Mouse (Mus musculus): ENCODE results near the gene Efcab5.
"Not testable (repeated sequence)": the region's sequence is repeated elsewhere in the genome, so short reads cannot be mapped to it uniquely, and the experiment has no call there.

Efcab5 gene

GRCm38 (mm10) chr11:77179771-77180170 lies 9.0 kb downstream of the Efcab5 start:
- DNase-seq (ENCODE audit: low spot score): no peak

DNA sequence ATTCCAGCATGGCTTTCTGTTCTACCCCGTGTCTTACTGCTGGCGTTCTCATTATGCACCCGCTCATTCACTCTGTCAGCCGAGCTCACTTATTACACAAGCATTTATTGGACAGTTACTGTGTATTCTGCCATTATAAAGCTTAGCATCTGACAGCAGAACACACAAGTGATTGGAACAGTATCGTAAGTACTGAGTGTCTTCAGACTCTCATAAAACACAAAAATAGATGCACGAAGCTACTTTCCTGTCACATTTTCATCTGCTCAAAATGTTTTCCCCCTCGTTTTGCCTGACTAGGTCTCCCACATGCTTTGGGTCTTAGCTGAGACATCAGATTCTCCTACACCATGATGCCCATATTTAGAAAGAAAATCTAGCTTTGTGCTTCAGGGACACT lies 14.2 kb downstream of the Efcab5 start:
- DNase-seq (ENCODE audit: low spot score): no peak

DNA sequence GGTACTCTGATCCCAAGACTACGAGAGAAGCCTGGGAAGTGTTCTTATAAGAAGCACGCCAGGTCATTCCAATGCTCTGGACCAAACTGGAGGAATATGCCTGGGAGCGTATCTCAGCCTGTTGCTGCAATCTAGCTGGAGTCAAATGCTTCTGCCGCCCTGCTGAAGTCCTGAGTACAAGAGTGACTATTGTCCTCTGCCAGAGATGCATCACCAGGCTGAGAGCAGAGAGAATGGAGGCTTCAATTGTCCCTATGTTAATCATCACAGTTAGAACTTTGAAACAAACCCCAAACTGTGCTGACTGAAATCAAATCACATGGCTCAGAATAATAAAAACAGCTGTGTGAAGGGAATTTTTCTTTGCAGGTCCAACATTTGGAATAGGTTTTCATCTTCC lies 15.0 kb downstream of the Efcab5 start:
- DNase-seq (ENCODE audit: low spot score): no peak

DNA sequence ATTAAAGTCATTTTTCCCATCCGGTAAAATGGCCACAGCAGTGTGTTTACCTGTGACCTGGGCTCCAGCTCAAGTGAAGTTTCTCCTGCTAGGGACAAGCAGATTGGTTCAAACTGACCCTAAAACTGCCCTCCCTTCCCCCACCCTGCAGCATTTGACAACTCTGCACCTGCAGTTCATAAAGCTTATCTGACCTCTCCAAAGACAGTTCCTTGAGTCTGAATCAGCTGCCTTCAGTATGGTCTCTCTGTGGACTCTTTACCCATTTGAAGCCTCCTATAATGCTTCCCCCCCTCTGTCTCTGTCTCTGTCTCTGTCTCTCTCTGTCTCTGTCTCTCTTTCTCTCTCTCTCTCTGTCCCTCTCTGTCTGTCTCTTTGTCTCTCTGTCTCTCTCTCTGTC lies 28.0 kb downstream of the Efcab5 start:
- no peak for DNase-seq (ENCODE audit: low spot score)

- no peak for DNase-seq (ENCODE audit: low spot score)
Measured at GRCm38 (mm10) chr11:77160341-77160740, 28.4 kb downstream of the Efcab5 start.

DNA sequence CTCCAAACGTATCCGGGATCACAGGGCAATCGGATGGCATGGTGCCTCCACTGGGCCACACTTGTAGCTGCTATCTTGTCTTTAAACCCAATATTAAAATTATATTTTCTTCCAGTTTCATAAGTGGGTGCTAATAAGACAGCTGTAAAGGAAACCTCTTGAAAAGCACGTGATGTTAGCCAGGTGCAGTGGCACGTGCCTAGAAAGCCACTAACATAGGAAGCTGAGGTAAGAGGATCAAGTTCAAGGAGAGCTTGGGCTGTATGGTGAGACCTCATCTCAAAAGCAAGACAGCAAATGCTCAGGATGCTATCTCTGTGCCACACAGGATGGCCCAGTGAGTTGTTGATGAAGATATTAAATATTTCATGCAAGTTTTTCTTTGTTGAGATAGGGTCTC lies 34.6 kb downstream of the Efcab5 start:
- no peak for DNase-seq (ENCODE audit: low spot score)

DNA sequence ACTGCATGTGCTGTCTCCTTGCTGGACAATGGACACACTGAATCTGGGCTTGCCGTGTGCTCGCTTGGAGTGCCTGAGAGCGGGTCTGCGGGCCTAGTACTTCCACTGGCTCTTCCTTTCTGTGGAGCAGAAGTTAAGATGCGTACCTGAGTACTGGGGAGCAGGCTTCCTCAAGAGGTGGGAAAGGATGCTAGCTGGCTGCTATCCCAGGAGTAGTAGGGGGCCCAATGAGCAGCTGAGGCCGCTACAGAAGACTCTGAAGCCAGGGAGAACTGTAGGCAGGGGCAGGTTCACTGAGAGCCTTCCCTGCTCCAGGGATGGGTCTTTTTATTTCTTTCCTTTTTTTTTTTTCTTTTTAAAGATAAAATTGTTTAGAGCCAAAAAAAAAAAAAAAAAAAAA lies 38.0 kb downstream of the Efcab5 start:
- DNase-seq (ENCODE audit: low spot score): no peak

DNA sequence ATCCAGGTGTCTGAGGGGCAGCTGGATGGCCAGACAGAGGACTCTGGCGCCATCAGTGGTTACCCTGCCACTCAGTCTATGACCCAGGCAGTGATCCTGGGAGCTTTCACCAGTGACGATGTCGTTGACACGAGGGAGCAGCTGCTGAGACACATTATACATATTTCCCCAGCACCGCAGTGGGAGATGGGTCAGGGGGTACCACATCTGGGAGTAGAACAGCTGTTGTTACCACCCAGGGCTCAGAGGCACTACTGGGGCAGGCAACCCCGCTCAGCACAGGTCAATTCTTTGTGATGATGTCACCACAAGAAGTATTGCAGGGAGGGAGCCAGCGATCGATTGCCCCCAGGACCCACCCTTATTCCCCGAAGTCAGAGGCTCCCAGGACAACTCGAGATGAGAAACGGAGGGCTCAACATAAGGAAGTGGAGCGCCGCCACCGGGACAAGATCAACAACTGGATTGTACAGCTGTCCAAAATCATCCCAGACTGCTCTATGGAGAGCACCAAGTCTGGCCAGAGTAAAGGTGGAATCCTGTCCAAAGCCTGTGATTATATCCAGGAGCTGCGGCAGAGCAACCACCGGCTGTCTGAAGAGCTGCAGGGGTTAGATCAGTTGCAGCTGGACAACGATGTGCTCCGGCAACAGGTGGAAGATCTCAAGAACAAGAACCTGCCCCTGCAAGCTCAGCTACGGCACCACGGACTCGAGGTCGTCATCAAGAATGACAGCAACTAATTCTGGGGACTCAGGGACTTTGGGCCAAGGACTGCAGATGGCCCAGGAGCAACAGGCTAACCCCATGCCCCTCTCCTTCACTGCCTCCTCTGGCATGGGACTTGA lies 38.8 kb downstream of the Efcab5 start:
- DNase-seq (ENCODE audit: low spot score): not testable (repeated sequence)

GRCm38 (mm10) chr11:77148774-77149173 lies 40.0 kb downstream of the Efcab5 start:
- no peak for DNase-seq (ENCODE audit: low spot score)

DNA sequence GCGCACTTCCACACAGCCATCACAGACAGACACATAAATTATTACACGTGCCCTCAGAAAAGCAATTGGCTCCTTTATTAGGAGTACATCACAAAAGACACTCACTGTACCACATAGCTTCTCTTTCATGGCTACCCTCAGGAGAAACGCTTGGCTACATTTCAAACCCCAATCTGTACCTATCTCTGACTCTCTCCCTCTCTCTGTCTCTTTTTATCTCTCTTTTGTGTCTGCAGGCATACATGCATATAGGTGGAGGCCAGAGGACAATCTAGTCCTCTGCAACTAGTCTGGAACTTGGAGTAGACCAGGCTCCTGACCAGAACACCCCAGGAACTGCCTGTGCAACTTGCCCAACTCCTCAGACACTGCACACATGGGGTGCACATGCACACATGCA lies 41.0 kb downstream of the Efcab5 start:
- no peak for DNase-seq (ENCODE audit: low spot score)

- no peak for DNase-seq (ENCODE audit: low spot score)
Measured at GRCm38 (mm10) chr11:77145423-77145822, 43.3 kb downstream of the Efcab5 start.

- no peak for DNase-seq (ENCODE audit: low spot score)
Measured at GRCm38 (mm10) chr11:77141938-77142337, 46.8 kb downstream of the Efcab5 start.

DNA sequence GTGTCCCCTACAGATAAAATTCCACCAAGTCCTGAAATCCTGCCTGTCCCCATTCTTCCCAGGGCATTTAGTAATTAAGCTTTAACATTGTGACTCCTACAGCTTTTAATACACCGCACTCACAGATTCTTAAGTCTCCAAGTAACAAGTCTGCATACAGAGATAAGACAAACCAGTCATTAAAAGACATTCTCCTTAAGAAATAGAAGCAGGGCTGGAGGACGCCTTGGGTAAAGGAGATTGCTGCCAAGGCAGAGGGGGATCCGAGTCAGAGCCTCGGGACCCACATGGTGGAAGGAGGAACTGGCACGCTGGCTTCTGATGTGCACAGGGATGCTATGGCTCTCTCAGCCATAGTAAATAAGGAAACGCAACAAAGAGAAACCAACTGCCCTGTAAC lies 48.8 kb downstream of the Efcab5 start:
- DNase-seq (ENCODE audit: low spot score): no peak

DNA sequence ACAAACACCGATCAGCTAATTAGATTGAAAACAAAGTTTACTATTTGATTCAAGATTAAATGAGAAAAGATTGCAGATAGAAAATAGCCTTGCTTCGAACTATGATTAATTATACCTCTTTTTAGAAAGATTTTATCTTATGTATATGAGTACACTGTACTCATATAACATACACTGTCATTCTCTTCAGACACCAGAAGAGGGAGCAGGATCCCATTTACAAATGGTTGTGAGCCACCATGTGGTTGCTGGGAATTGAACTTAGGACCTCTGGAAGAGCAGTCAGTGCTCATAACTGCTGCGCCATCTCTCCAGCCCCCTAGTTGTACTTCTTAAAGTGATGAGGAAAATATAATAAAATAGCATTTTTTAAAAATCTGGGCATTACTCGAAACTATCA lies 55.3 kb downstream of the Efcab5 start:
- no peak for DNase-seq (ENCODE audit: low spot score)

- DNase-seq (ENCODE audit: low spot score): no peak
Measured at GRCm38 (mm10) chr11:77132580-77132979, 56.2 kb downstream of the Efcab5 start.

GRCm38 (mm10) chr11:77128562-77128961 lies 60.2 kb downstream of the Efcab5 start:
- DNase-seq (ENCODE audit: low spot score): no peak

DNA sequence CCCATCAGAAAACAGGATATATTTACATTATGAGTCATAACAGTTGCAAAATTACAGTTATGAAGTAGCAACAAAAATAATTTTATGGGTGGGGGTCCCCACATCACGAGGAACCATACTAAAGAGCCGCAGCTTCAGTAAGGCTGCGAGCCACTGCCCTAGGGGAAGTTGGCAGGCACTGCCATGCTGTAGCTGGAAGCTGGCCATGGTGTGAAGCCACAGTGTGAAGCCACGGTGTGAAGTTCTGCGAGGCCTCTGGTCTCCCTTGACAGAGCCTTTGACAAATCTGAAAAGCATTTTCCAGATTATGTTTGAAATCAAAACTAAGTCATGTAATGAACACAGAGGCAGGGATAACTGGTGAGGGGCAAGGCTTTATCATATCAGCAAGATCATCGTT lies 77.6 kb downstream of the Efcab5 start:
- DNase-seq (ENCODE audit: low spot score): no peak

- no peak for DNase-seq (ENCODE audit: low spot score)
Measured at GRCm38 (mm10) chr11:77108442-77108841, 80.3 kb downstream of the Efcab5 start.

DNA sequence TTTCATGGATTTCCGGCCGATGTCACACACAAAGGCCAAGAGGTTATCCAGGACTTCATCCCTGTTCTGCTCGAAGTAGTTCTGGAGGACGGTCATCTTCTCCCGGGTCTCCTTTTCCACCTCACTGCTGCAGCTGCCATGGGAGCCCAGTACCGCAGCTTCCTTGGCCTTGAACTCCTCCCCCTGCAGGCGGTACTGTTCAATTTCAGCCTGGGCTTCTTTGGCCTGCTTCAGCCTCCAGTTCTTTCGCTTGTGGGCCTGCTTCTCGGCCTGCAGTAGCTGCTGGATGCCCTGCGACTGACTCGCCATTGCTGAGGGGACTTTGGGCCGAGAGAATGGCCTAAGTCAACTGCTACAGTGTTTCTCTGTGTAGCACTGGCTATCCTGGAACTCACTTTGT lies 80.9 kb downstream of the Efcab5 start:
- DNase-seq (ENCODE audit: low spot score): not testable (repeated sequence)

- no peak for DNase-seq (ENCODE audit: low spot score)
Measured at GRCm38 (mm10) chr11:77106961-77107360, 81.8 kb downstream of the Efcab5 start.

- peak; percentile 52 for DNase-seq (ENCODE audit: low spot score)
Measured at GRCm38 (mm10) chr11:77100137-77100937, 88.4 kb downstream of the Efcab5 start.

- no peak for DNase-seq (ENCODE audit: low spot score)
Measured at GRCm38 (mm10) chr11:77098332-77098972, 90.3 kb downstream of the Efcab5 start.

DNA sequence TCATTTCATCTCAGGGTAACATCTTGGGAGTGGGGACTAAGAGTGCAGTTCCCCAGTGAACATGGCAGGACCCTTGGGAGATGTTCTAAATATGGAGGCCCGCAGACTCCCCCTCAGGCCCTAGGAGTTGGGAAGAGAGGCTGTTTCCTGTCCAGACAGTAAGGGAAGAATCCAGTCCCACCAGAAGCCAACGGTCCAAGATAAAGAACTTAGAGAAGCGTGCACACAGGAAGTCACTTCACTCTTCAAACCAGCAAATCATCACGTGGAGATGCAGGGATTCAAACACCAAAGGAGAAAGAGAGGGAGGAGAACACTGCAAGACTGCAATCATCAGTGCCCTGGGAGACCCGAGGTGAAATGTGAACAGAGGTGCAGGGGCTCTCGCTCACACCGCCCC lies 91.8 kb downstream of the Efcab5 start:
- DNase-seq (ENCODE audit: low spot score): no peak
